Mouse (Mus musculus) C2C12 (cell line): ENCODE data around the gene Prdx5. TPM values are rescaled to one million over a fixed set of nuclear protein-coding genes. Genes with fewer than 3 reads are reported as not detected.
A peak's percentile ranks its signal among the peaks of the same experiment; 100 is the strongest.

Experiments
- H3K27me3 ChIP-seq: one replicate; pipeline ENCODE4 v1.6.1; 2011; ENCODE audit not compliant: control insufficient read depth, insufficient read depth, insufficient read length
- H3K36me3 ChIP-seq: one replicate; pipeline ENCODE4 v1.6.1; 2011; ENCODE audit not compliant: control insufficient read depth, insufficient read depth
- H3K4me3 ChIP-seq: one replicate; pipeline ENCODE4 v1.5.1; 2011; ENCODE audit warnings: mild to moderate bottlenecking, control low read depth; ENCODE audit not compliant: poor library complexity, insufficient read depth, severe bottlenecking
- H3K79me2 ChIP-seq: one replicate; pipeline ENCODE4 v1.6.1; 2011; ENCODE audit not compliant: control insufficient read depth, insufficient read depth
- H3K79me3 ChIP-seq: one replicate; pipeline ENCODE4 v1.6.1; 2011; ENCODE audit warnings: low read depth, control low read depth
- H3ac ChIP-seq: one replicate; pipeline ENCODE3; 2011; ENCODE audit warnings: low read depth; ENCODE audit not compliant: control insufficient read depth, insufficient read length
- CEBPB ChIP-seq: IDR thresholded peaks from one replicate; pipeline ENCODE4 v1.6.1; 2011; ENCODE audit warnings: low read depth, mild to moderate bottlenecking, control low read depth, moderate library complexity
- CTCF ChIP-seq: IDR thresholded peaks from one replicate; pipeline ENCODE4 v1.5.1; 2011; ENCODE audit not compliant: control insufficient read depth, insufficient read depth, insufficient read length
- FOSL1 ChIP-seq: IDR thresholded peaks from one replicate; pipeline ENCODE4 v1.8.0; 2011; ENCODE audit warnings: mild to moderate bottlenecking, low read length; ENCODE audit not compliant: poor library complexity, insufficient read depth, severe bottlenecking
- MAX ChIP-seq: IDR thresholded peaks from one replicate; pipeline ENCODE4 v1.6.1; 2011; ENCODE audit warnings: mild to moderate bottlenecking, control low read depth
- MYOD1 ChIP-seq: IDR thresholded peaks from one replicate; pipeline ENCODE4 v1.6.1; 2011; ENCODE audit warnings: low read depth; ENCODE audit not compliant: control insufficient read depth, insufficient read length
- MYOG ChIP-seq: IDR thresholded peaks from one replicate; pipeline ENCODE4 v1.6.1; 2011; ENCODE audit not compliant: control insufficient read depth, insufficient read length; ENCODE audit errors: extremely low read depth
- USF1 ChIP-seq: IDR thresholded peaks from one replicate; pipeline ENCODE4 v1.6.1; 2011; ENCODE audit warnings: low read depth, mild to moderate bottlenecking, control low read depth, moderate library complexity
- polyA plus RNA-seq: library from polyadenylated mRNA; unstranded; fragments of >200 nt; fragmentation: generic; extraction: Trizol; gene quantifications from one replicate; pipeline ENCODE4 v1.2.1, GENCODE M21; 2012; ENCODE audit warnings: missing spikeins

The Prdx5 gene
- polyA plus RNA-seq, 1 experiment, result 270 TPM

DNA sequence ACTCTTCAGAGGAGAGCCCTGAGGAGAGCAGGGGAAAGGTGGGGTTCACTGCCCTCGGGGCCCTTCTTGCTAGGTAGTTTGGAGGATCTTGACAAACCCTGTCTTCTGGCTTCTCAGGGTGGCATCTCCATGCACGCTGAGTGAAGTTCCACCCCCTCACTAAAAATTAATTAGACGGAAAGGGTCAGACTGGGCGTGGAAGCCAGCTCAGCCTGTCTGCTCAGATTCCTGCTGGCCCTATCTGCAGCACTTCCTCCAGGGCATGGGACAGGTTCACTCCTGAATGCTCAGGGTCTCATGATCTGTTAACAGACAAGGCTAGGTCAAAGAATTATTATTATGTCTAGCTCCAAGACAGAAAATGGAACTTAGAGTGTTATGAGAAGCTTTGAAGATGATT lies 17.4 kb downstream of the Prdx5 start:
- Histone ChIP-seq H3K79me2 (no peaks in the 10 kb centered on the region), H3K79me3 (no peaks in the 10 kb centered on the region), H3K36me3 (no peaks in the 10 kb centered on the region), H3K4me3 (no peak overlapping the region), H3K27me3 (no peaks in the 10 kb centered on the region), H3ac (no peak overlapping the region)
- TF ChIP-seq USF1 (no peak), CEBPB (no peak), MYOG (no peak), MYOD1 (no peak), MAX (no peak), FOSL1 (no peak), CTCF (no peak)

- H3K79me2 ChIP-seq, result no peaks in the 10 kb centered on the region
- no peaks in the 10 kb centered on the region for H3K36me3 ChIP-seq
- no peaks in the 10 kb centered on the region for H3K79me3 ChIP-seq
- TF ChIP-seq CTCF, result no peak
- no peak for TF ChIP-seq CEBPB
- TF ChIP-seq USF1, result no peak
- no peak for TF ChIP-seq FOSL1
- TF ChIP-seq MYOG, result no peak
- no peak for TF ChIP-seq MYOD1
- no peak for TF ChIP-seq MAX
- no peaks in the 10 kb centered on the region for H3K27me3 ChIP-seq
- H3ac ChIP-seq, result no peak overlapping the region
- no peak overlapping the region for H3K4me3 ChIP-seq
These were observed 31.9 kb downstream of the Prdx5 start for GRCm38 (mm10) chr19:6877965-6878364.

DNA sequence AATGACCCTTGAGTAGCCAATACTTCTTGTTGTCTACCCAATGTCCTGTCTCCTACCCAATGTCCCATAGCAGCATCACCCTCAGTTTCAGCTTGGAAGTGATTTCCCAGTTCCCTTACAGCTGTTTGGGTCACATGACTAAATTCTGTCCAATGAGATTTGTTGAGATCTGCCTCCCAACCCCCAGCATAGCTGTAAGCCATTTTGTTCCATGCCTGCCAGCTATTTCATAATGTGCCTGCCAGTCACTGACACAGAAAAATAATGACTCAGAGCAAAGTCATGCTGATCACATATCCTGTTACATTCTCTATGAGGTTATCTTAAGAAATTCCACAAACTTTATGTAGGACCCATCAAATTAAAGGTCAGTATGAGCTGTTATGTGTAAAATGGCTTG lies 33.1 kb downstream of the Prdx5 start:
- H3K4me3 ChIP-seq, result no peak overlapping the region
- no peaks in the 10 kb centered on the region for H3K79me2 ChIP-seq
- peak; percentile 40 for TF ChIP-seq MYOD1
- no peak for TF ChIP-seq MYOG
- peak; percentile 93 for TF ChIP-seq CEBPB
- TF ChIP-seq MAX, result peak; percentile 39
- TF ChIP-seq FOSL1, result peak; percentile 98
- peak; percentile 97 for TF ChIP-seq USF1
- TF ChIP-seq CTCF, result no peak
- H3K36me3 ChIP-seq, result no peaks in the 10 kb centered on the region
- no peaks in the 10 kb centered on the region for H3K79me3 ChIP-seq
- H3K27me3 ChIP-seq, result no peaks in the 10 kb centered on the region
- H3ac ChIP-seq, result no peak overlapping the region

- no peak overlapping the region for H3ac ChIP-seq
- H3K4me3 ChIP-seq, result no peak overlapping the region
- no peak for TF ChIP-seq MYOD1
- TF ChIP-seq MAX, result no peak
- no peak for TF ChIP-seq FOSL1
- no peaks in the 10 kb centered on the region for H3K79me3 ChIP-seq
- no peaks in the 10 kb centered on the region for H3K79me2 ChIP-seq
- H3K36me3 ChIP-seq, result no peaks in the 10 kb centered on the region
- H3K27me3 ChIP-seq, result no peaks in the 10 kb centered on the region
These were observed 34.1 kb downstream of the Prdx5 start for GRCm38 (mm10) chr19:6875834-6876233.

DNA sequence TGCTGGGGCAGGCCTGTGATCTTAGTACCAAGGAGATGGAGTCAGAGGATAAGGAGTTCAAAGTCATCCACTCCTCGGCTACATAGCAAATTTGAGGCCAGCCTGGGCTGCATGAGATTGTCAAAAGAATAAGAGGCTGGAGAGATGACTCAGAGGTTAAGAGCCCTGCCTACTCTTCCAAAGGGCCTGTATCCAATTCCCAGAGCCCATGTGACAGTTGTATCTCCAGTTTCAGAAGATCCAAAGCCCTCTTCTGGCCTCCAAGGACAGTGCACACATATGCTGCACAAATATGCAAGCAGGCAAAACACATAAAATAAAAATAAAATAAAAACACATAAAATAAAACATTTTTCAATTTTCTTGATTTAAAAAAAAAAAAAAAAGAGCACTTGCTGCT lies 35.6 kb downstream of the Prdx5 start:
- Histone ChIP-seq H3K4me3 (no peak overlapping the region), H3K27me3 (no peaks in the 10 kb centered on the region), H3K79me3 (no peaks in the 10 kb centered on the region), H3K79me2 (no peaks in the 10 kb centered on the region), H3ac (no peak overlapping the region), H3K36me3 (no peaks in the 10 kb centered on the region)
- no peak for TF ChIP-seq MYOD1
- peak; percentile 51 for TF ChIP-seq USF1

DNA sequence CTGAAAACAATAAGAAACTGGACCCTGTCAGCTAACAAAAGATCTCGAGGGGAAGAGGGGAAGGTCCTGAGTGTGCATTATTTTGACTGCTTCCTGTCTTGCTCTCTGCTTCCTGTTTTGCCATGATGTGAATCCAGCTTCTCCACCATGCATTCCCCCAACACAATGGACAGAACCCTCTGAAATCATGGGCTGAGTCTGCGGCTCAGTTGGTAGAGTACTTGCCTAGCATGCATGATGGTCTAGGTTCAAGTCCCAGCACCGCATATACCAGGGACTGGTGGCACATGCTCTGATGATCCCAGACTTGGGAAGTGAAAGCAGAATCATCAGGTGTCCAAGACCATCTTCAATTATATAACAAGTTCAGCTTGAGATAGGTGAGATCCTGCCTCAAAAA lies 37.2 kb downstream of the Prdx5 start:
- Histone ChIP-seq H3K4me3 (no peak overlapping the region), H3K79me2 (no peaks in the 10 kb centered on the region), H3ac (no peak overlapping the region), H3K27me3 (no peaks in the 10 kb centered on the region), H3K36me3 (no peaks in the 10 kb centered on the region), H3K79me3 (no peaks in the 10 kb centered on the region)
- TF ChIP-seq FOSL1 (no peak), CEBPB (no peak), CTCF (no peak), USF1 (no peak), MYOD1 (no peak)
